Mouse (Mus musculus) mouse embryonic stem cell (cell line): ENCODE measurements around the gene Ctc1.
"Not testable (repeated sequence)": the region's sequence is repeated elsewhere in the genome, so short reads cannot be mapped to it uniquely, and the experiment has no call there.

ENCODE experiments used
- in situ Hi-C, 2 experiments: fragments of 300-500 bp; cut with MboI; formaldehyde crosslinking; loops; 1 replicate in 1 of 2; 3 replicates in 1 of 2; pipeline ENCODE4 v1.14.3; 2019 to 2020; ENCODE audit warnings: low sequenced_read_pairs in 2 of 2, low pct_unique_long_range_greater_than_20kb in 1 of 2, mixed read lengths in 1 of 2; ENCODE audit not compliant: unreplicated experiment in 1 of 2

The Ctc1 gene

GRCm38 (mm10) chr11:69002782-69003181 is 12.9 kb upstream of the Ctc1 start:
- in situ Hi-C loops: not testable (repeated sequence)

GRCm38 (mm10) chr11:69003592-69003991 is 12.1 kb upstream of the Ctc1 start:
- in situ Hi-C loops: no loop called here

- in situ Hi-C loops: no loop called here
Observed at GRCm38 (mm10) chr11:69005193-69005592, 10.5 kb upstream of the Ctc1 start.

GRCm38 (mm10) chr11:69006575-69006974 is 9.1 kb upstream of the Ctc1 start:
- in situ Hi-C loops: not testable (repeated sequence)

- in situ Hi-C loops: no loop called here
Observed at GRCm38 (mm10) chr11:69008182-69009121, 7.3 kb upstream of the Ctc1 start, which contains the start of gene Pfas. Pfas (minus strand) TSS chr11:69008460.

GRCm38 (mm10) chr11:69009508-69009907 is 6.2 kb upstream of the Ctc1 start:
- in situ Hi-C loops: no loop called here

- in situ Hi-C loops: no loop called here
Observed at GRCm38 (mm10) chr11:69010400-69011323, 5.0 kb upstream of the Ctc1 start.

- in situ Hi-C loops: not testable (repeated sequence)
Observed at GRCm38 (mm10) chr11:69011445-69011844, 4.3 kb upstream of the Ctc1 start.

- in situ Hi-C loops: no loop called here
Observed at GRCm38 (mm10) chr11:69012071-69012601, 3.6 kb upstream of the Ctc1 start.

- in situ Hi-C loops: no loop called here
Observed at GRCm38 (mm10) chr11:69016755-69017154, 1.0 kb downstream of the Ctc1 start.

- in situ Hi-C loops: no loop called here
Observed at GRCm38 (mm10) chr11:69020691-69021090, 5.0 kb downstream of the Ctc1 start.

GRCm38 (mm10) chr11:69026562-69026961 is 10.9 kb downstream of the Ctc1 start:
- in situ Hi-C loops: no loop called here

GRCm38 (mm10) chr11:69028805-69029204 is 13.1 kb downstream of the Ctc1 start:
- in situ Hi-C loops: no loop called here

GRCm38 (mm10) chr11:69033552-69033951 is 17.8 kb downstream of the Ctc1 start:
- in situ Hi-C loops: no loop called here

- in situ Hi-C loops: no loop called here
Observed at GRCm38 (mm10) chr11:69034585-69034984, 18.9 kb downstream of the Ctc1 start.

GRCm38 (mm10) chr11:69035411-69035810 is 19.7 kb downstream of the Ctc1 start:
- in situ Hi-C loops: no loop called here

GRCm38 (mm10) chr11:69035849-69036248 is 20.1 kb downstream of the Ctc1 start:
- in situ Hi-C loops: no loop called here

GRCm38 (mm10) chr11:69036486-69037230 is 20.9 kb downstream of the Ctc1 start:
- in situ Hi-C loops: no loop called here
